Mouse (Mus musculus): ENCODE measurements around the gene 2310009B15Rik. TPM values are rescaled to one million over a fixed set of nuclear protein-coding genes. Genes with fewer than 3 reads are reported as not detected.

2310009B15Rik gene
- polyA plus RNA-seq, 1 experiment = 26.4 TPM

- no peak overlapping the region for H3K27ac ChIP-seq (ENCODE audit: insufficient read depth, low read length)
- H3K4me1 ChIP-seq (ENCODE audit: control insufficient read depth, insufficient read depth, low read length) = no peaks in the 10 kb centered on the region
- H3K4me3 ChIP-seq (replicated peaks; ENCODE audit: insufficient read depth, low read depth, low read length) = no peak overlapping the region
- 70% methylated on average over 16 of the region's 16 CpGs for WGBS
- DNase-seq = no peak
- H3K27me3 ChIP-seq (ENCODE audit: control insufficient read depth, insufficient read depth, low read length) = no peaks in the 10 kb centered on the region
- no peak for TF ChIP-seq CTCF (IDR thresholded peaks at IDR 0.05; ENCODE audit: borderline replicate concordance, insufficient read depth, low read depth, low read length)
- TF ChIP-seq POLR2A (IDR thresholded peaks at IDR 0.05; ENCODE audit: borderline replicate concordance, insufficient read depth, low read length) = no peak
Observed at GRCm38 (mm10) chr1:138876371-138877045, 19.9 kb upstream of the 2310009B15Rik start.

GRCm38 (mm10) chr1:138850823-138851222, 5.8 kb downstream of the 2310009B15Rik start:
- no peak for TF ChIP-seq POLR2A (IDR thresholded peaks at IDR 0.05; ENCODE audit: borderline replicate concordance, insufficient read depth, low read length)
- TF ChIP-seq CTCF (IDR thresholded peaks at IDR 0.05; ENCODE audit: borderline replicate concordance, insufficient read depth, low read depth, low read length) = no peak
- no peak overlapping the region for H3K27ac ChIP-seq (ENCODE audit: insufficient read depth, low read length)
- 94% methylated on average over 1 of the region's 1 CpGs for WGBS

GRCm38 (mm10) chr1:138850161-138850539, 6.5 kb downstream of the 2310009B15Rik start:
- Histone ChIP-seq H3K27ac (ENCODE audit: insufficient read depth, low read length) (no peak overlapping the region), H3K4me1 (ENCODE audit: control insufficient read depth, insufficient read depth, low read length) (peaks cover 4% of the 10 kb centered on the region; the same call in 1 of the 2 replicates), H3K4me3 (replicated peaks; ENCODE audit: insufficient read depth, low read depth, low read length) (no peak overlapping the region), H3K27me3 (ENCODE audit: control insufficient read depth, insufficient read depth, low read length) (peaks cover 6% of the 10 kb centered on the region; the same call in 1 of the 2 replicates)
- no peak for DNase-seq
- TF ChIP-seq POLR2A (IDR thresholded peaks at IDR 0.05; ENCODE audit: borderline replicate concordance, insufficient read depth, low read length) (no peak), CTCF (IDR thresholded peaks at IDR 0.05; ENCODE audit: borderline replicate concordance, insufficient read depth, low read depth, low read length) (no peak)
- 76% methylated on average over 4 of the region's 4 CpGs for WGBS

More at GRCm38 (mm10) chr1:138850823-138851222, 5.8 kb downstream of the 2310009B15Rik start:
- peaks cover 4% of the 10 kb centered on the region; the same call in 1 of the 2 replicates for H3K4me1 ChIP-seq (ENCODE audit: control insufficient read depth, insufficient read depth, low read length)
- H3K4me3 ChIP-seq (replicated peaks; ENCODE audit: insufficient read depth, low read depth, low read length) = no peak overlapping the region
- peaks cover 6% of the 10 kb centered on the region; the same call in 1 of the 2 replicates for H3K27me3 ChIP-seq (ENCODE audit: control insufficient read depth, insufficient read depth, low read length)
- DNase-seq = no peak

- WGBS = 22% methylated on average over 8 of the region's 8 CpGs
- TF ChIP-seq CTCF (IDR thresholded peaks at IDR 0.05; ENCODE audit: borderline replicate concordance, insufficient read depth, low read depth, low read length) (no peak), POLR2A (IDR thresholded peaks at IDR 0.05; ENCODE audit: borderline replicate concordance, insufficient read depth, low read length) (no peak)
- Histone ChIP-seq H3K4me3 (replicated peaks; ENCODE audit: insufficient read depth, low read depth, low read length) (no peak overlapping the region), H3K27me3 (ENCODE audit: control insufficient read depth, insufficient read depth, low read length) (peaks cover 6% of the 10 kb centered on the region; the same call in 1 of the 2 replicates), H3K4me1 (ENCODE audit: control insufficient read depth, insufficient read depth, low read length) (peaks cover 4% of the 10 kb centered on the region; the same call in 1 of the 2 replicates), H3K27ac (ENCODE audit: insufficient read depth, low read length) (no peak overlapping the region)
- DNase-seq = no peak
Observed at GRCm38 (mm10) chr1:138849531-138850160, 7.0 kb downstream of the 2310009B15Rik start.

- H3K27ac ChIP-seq (ENCODE audit: insufficient read depth, low read length) = no peak within 1 kb of the TSS
- no peak for TF ChIP-seq CTCF (IDR thresholded peaks at IDR 0.05; ENCODE audit: borderline replicate concordance, insufficient read depth, low read depth, low read length)
- TF ChIP-seq POLR2A (IDR thresholded peaks at IDR 0.05; ENCODE audit: borderline replicate concordance, insufficient read depth, low read length) = no peak
- 2% methylated on average over 33 of the region's 33 CpGs for WGBS
- DNase-seq = peak in 1 of 2 experiments; percentile 22
- no peak within 1 kb of the TSS for H3K4me3 ChIP-seq (replicated peaks; ENCODE audit: insufficient read depth, low read depth, low read length)
- peaks cover 9% of the 10 kb centered on the region; the same call in 1 of the 2 replicates for H3K27me3 ChIP-seq (ENCODE audit: control insufficient read depth, insufficient read depth, low read length)
- peaks cover 4% of the 10 kb centered on the region; the same call in 1 of the 2 replicates for H3K4me1 ChIP-seq (ENCODE audit: control insufficient read depth, insufficient read depth, low read length)
Observed at GRCm38 (mm10) chr1:138848511-138849109, 8.0 kb downstream of the 2310009B15Rik start, which contains the start of gene Lhx9. Lhx9 (minus strand) TSS chr1:138848577.

- no peak overlapping the region for H3K4me3 ChIP-seq (replicated peaks; ENCODE audit: insufficient read depth, low read depth, low read length)
- WGBS = 4% methylated on average over 16 of the region's 16 CpGs
- peaks cover 4% of the 10 kb centered on the region; the same call in 1 of the 2 replicates for H3K4me1 ChIP-seq (ENCODE audit: control insufficient read depth, insufficient read depth, low read length)
- TF ChIP-seq CTCF (IDR thresholded peaks at IDR 0.05; ENCODE audit: borderline replicate concordance, insufficient read depth, low read depth, low read length) = no peak
- no peak for TF ChIP-seq POLR2A (IDR thresholded peaks at IDR 0.05; ENCODE audit: borderline replicate concordance, insufficient read depth, low read length)
- DNase-seq = no peak
- no peak overlapping the region for H3K27ac ChIP-seq (ENCODE audit: insufficient read depth, low read length)
- peaks cover 11% of the 10 kb centered on the region; the same call in 1 of the 2 replicates for H3K27me3 ChIP-seq (ENCODE audit: control insufficient read depth, insufficient read depth, low read length)
Observed at GRCm38 (mm10) chr1:138848026-138848425, 8.6 kb downstream of the 2310009B15Rik start.

DNA sequence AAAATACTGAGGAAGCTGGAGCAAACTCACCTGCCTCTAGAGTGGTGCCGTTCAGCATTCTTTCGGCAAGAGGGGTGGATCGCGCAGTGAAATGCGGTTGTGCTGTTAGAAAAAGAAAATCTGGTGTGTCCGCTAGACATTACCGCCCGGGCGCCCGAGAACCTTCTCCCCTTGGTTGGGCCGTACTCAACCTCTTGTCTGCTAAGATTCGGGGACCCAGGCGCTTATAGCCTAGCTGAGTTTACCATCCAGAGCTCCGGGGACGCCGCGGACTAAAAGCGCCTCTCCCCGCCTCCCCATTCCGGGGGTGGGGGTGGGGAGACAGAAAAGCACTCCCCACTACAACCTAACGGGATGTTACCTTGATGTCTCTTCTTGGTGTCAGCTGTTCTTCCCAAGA, 9.5 kb downstream of the 2310009B15Rik start:
- H3K4me1 ChIP-seq (ENCODE audit: control insufficient read depth, insufficient read depth, low read length) = peaks cover 4% of the 10 kb centered on the region; the same call in 1 of the 2 replicates
- no peak overlapping the region for H3K27ac ChIP-seq (ENCODE audit: insufficient read depth, low read length)
- TF ChIP-seq CTCF (IDR thresholded peaks at IDR 0.05; ENCODE audit: borderline replicate concordance, insufficient read depth, low read depth, low read length) (no peak), POLR2A (IDR thresholded peaks at IDR 0.05; ENCODE audit: borderline replicate concordance, insufficient read depth, low read length) (no peak)
- 1% methylated on average over 21 of the region's 21 CpGs for WGBS
- H3K27me3 ChIP-seq (ENCODE audit: control insufficient read depth, insufficient read depth, low read length) = peaks cover 15% of the 10 kb centered on the region; the same call in 1 of the 2 replicates
- H3K4me3 ChIP-seq (replicated peaks; ENCODE audit: insufficient read depth, low read depth, low read length) = no peak overlapping the region
- no peak for DNase-seq

All from cerebellum, adult 2 months (tissue).